Mouse (Mus musculus): ENCODE measurements around the gene Ttc30a1.

The Ttc30a1 gene

DNA sequence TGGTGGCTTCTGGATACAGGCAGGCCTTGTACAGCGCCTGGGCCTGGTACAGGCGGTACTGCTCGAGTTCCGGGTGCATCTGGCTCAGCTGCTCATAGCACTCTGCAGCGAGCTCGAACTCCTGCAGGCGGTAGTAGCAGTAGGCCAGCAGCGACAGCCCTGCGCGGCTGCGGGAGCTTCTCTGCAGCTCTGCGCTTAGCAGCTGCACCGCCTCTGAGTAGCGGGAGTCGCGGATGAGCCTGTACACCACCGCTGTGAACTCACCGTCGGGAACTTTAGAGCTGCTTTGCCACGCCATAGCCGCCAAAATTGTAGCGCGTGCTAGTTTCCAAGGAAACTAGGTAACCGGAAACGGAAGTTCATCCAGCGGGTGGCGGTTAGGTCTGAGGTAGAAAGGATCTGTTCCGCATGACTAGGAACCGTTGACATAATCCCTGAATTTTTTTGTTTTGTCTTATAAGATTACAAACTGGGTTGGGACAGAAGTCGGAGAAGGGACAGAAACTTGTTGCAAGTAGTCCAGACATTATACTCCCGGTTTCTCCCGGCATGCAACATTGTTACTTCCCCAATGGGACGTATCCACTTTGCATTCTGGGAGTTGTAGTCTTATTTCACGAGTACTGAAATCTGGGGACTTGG, at the start of gene Ttc30a1:
Gene Ttc30a1 (minus strand): TSS at position 528 of the 642 bp plus-strand sequence.
- DNase-seq (ENCODE audit: low spot score) = peak; percentile 81

DNA sequence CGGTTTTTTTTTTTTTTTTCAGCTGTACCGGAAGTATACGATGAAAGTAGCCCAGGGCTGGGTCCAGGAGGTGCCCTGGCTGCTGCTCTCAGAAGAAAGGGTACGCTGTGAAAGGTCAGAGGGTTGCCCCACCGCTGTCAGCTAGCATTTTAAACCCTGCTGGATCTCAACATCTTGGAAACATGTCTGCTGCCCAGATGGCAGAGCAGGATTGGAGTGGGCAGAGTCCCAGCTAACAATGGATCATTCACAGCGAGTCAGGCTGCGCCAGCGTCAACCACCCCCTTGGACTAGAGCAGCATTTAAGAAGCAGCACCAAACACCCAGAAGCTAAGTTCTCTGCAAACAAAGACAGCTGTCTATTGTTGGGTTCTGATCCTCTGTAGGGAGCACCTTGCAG, 48.3 kb upstream of the Ttc30a1 start:
- DNase-seq (ENCODE audit: low spot score) = peak; percentile 63

DNA sequence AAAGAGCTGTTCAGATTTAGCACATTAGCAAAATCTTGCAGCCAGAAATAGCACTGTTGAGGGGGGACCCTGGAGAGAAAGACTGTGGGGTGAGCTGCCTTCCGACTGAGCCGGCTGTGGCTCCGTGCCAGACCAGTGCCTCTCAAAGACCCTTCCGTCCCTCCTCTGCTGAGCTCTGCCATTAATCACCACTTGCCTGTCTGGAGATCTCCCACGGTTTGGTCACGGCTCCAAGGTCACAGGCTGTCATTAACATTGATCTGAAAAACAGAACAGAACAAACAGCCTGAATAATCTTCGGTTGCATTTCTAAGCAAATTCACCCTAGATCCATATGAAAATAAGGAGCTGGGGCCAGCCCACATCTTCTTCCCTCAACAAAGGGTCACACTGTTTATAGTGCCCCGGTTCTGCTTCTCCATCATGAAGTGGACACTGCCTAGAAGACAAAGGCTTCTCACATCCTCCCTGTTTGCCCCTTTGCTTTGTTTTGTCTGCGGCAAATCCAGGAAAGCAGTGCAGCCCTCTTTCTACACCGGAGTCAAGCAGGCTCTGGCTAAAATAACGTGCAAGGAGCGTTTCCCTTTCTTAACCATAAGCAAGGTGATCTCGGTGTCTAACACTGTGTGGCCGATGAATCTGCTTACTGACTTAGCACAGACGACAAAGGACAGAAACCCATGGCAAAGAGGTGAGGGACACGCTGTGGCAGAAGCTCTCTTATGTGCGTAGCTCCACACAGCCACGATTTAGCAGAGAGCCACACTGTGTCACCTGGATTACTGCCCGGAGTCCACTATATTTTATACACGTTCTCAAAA, 47.5 kb upstream of the Ttc30a1 start:
- no peak for DNase-seq (ENCODE audit: low spot score)

DNA sequence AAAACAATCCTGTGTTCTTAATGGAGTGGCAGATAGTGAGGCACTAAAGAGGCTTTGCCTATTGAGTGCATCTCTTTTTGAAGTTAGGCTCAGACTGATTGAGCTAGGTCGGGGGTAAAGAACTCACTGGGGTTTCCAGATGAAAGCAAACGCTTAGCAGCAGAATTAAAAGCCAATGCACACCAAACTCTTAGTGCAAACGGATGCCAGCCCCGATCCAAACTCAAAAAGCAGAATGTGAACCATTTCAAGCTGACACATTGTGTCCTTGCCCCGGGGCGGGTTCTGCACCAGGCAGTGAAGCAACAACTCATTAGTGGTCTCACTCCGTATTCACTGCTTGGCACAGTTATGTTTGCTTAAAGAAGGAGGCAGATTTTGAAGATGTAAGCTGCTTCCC, 35.1 kb upstream of the Ttc30a1 start:
- no peak for DNase-seq (ENCODE audit: low spot score)

DNA sequence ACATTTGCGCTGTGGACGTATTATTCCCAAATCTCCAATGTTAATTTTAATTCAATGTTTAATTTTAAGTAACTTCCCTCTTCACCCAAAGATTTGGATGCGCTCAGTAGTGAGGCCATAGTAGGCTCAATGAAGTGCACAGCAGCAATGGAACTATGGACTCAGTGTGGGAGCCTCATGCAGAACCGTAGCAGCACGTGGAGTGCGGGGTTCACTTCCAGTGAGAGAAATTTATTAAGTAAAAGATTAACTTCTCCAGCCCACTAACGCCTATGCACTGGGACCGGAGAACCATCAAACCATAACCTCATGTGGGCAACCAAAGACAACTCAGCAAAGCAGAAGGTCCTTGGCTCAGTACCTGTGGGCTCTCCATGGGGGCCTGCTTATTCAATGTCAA, 34.4 kb upstream of the Ttc30a1 start:
- DNase-seq (ENCODE audit: low spot score) = no peak

DNA sequence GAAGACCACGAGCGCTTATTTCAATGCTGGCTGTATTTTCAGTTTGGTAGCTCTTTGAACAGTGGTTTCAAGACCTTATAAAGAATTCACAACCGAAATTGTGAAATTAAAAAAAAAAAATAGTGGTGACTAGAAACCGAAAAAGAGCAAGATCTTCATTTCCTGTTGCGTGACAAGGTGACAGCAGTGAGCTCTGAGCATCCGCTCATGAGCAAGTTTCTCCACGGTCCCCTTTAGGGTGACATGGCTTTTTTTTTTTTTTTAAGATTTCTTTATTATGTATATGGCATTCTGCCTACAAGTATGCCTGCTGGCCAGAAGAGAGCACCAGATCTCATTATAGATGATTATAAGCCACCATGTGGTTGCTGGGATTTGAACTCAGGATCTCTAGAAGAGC, 33.7 kb upstream of the Ttc30a1 start:
- DNase-seq (ENCODE audit: low spot score) = no peak

DNA sequence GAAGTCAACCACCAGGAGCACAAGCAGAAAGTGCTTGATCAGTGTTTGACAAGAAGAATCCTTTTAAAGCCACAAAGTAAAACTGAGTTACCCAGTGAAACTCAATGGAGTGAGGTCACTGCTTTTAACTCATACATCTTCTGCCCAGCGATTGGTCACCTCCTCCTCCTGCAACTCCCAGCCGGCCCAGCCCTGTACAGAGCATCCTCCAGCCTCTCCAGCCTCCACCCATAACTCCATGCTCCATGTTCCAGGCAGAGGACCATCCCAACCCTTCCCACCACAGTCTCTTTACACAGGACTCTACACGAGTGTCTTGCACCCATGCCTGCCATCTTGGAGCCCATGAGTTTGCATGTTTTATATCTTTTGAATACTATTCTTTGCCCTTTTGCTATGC, 32.9 kb upstream of the Ttc30a1 start:
- DNase-seq (ENCODE audit: low spot score) = no peak

DNA sequence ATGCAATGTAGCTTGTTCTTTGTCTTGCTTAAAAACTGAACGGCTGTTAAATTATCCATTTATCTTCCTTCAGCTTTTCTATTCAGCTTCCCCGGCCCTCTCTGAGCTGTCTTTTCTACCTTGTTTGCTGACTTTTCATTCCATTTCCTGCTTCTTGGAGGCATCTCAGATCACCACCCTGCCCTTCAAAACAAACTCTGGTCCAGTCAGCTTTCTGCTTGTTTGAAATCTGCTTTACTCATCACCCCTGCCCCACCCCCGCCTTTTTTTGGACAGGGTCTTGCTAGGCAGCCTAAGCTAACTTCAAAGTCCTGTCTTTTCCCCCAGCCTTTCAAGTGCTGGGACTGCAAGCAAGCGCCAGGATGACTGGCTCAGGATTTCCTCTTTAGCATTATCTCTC, 24.4 kb upstream of the Ttc30a1 start:
- no peak for DNase-seq (ENCODE audit: low spot score)

DNA sequence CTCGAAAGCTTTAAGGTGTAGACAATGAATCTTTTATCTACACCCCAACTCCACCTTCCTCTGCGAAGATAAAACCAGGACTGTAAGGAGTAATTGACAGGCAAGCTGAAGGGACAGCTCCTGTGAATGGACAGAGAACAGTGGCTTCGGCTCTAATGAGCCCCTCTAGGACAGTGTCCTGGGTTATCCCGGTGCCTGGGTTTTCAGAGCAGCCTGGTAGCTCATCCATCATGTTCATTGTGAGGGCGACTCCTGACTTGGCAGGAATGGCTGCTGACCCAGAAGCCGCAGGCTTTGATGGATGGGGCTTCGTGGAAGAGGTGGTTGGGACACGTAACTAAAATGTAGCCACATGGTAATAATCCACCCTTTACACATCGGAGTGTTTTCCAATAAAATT, 21.1 kb upstream of the Ttc30a1 start:
- DNase-seq (ENCODE audit: low spot score) = no peak

DNA sequence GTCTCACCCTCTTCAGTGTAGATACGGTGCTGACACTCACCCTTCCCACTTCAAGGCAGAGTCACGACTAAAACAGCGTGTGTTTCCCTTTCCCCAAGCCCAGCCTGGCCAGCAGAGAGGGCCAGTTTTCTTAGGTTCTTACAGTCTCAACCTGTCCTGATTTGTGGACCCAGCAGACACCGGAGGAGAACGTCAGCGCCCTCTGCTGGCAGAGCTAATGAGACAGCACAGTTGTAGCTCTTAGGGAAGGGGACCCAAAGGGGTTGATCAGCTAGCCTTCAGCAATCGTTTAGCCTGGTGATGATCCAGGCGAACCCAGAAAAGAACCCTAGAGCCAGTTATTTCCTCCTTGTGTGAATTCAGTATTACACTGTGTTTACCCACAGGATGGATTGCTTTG, 19.6 kb upstream of the Ttc30a1 start:
- DNase-seq (ENCODE audit: low spot score) = no peak

DNA sequence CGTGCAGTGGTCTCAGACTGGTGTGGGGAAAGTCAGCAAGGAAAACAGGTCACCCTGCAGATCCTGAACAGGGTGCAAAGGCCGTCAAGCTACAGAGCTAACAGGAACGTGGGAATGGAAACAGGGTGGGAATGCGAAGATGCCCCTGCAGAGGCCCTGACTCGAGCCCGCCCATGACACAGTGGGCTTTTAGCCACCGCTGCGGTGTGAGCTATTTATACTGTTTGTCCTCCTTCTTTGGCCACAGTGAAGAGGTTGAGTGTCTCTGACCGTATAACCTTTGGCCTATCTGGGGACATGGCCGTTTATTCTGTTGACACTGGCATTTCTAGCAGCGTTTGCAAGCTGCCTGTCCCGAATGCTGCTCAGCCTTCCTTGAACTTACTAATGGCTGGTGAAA, 17.9 kb upstream of the Ttc30a1 start:
- DNase-seq (ENCODE audit: low spot score) = no peak

DNA sequence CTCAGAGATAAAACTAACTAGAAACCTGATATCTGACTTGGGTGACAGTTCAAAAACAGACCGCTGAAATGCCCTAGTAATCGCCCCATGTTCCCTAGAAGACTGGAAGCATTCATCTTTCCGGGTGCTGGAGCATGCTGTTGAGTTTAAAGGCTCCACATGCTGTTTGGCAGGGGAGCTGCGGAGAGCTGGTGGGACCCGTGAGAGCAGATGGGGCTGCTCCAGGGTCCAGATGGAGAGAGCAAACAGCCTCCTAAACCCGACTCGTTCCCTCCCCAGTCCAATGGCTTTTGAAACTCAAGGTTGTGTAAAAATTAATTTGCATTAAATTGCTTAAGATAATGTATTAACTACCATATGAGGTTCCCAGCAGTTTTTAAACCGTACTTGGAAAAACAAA, 16.9 kb upstream of the Ttc30a1 start:
- DNase-seq (ENCODE audit: low spot score) = no peak

DNA sequence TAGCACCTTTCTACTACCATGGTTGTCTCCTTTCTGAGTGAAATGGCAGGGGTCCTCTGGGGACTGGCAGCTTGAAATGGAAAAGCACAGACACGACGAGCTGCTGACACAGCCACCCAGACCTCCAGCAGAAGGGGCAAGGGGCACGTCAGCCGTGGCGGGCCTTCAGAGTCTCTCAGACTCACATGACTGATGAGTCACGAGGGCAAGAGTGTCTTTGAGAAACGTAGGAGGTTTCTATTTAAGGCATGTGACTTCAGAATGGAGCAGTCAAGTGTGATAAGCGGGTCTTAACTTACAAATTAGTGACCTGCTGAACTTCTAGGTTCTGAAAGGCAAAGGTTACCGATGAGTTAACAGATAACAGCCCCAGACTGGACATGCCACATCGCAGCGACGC, 16.0 kb upstream of the Ttc30a1 start:
- DNase-seq (ENCODE audit: low spot score) = no peak

DNA sequence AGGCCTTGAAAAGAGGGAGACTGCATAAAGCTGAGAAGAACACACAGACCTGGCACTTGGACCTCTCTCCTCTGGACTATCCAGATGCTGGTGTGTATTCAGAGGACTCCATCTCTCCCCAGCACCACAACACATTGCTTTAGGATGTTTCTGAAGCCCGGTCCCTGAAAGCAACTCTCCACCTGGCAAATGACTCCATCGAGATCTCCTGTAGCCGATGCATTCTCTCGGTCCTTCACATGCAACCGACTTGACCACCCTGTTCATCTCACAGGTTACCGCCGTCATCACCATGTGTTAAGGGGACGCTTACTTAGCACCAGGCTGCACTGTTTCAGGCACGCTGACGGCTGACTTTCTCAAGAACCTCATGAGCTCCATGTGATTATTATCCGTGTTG, 13.1 kb upstream of the Ttc30a1 start:
- DNase-seq (ENCODE audit: low spot score) = no peak

DNA sequence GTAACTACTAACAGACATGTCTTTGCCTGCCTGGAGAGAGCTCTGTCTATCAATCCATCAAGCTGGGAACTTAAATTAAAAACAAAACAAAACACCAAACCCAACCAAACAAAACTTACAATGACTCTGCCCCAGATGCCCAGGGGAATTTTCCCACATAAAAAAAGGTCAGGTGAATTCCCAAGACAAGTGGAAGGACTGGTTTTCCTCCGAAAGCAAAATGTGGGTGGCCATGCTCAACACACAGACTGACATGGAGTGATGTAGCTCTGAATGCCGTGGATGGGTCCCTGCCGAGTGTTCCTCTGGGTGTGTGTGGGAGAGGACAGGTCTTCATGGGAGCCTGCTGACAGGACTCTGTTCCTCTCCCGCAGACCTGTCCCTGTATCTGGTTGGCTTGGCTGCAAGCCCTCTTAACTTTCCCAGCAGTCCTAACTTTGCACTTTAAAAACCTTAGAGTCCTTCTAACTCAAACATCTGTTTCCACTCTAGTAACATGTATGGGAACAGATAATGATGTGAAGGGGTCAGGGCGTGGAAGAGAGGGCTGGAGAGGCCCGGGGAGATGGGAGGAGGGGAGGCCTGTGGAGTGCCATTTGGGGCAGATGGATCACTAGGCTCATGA, 9.9 kb upstream of the Ttc30a1 start:
- DNase-seq (ENCODE audit: low spot score) = no peak

DNA sequence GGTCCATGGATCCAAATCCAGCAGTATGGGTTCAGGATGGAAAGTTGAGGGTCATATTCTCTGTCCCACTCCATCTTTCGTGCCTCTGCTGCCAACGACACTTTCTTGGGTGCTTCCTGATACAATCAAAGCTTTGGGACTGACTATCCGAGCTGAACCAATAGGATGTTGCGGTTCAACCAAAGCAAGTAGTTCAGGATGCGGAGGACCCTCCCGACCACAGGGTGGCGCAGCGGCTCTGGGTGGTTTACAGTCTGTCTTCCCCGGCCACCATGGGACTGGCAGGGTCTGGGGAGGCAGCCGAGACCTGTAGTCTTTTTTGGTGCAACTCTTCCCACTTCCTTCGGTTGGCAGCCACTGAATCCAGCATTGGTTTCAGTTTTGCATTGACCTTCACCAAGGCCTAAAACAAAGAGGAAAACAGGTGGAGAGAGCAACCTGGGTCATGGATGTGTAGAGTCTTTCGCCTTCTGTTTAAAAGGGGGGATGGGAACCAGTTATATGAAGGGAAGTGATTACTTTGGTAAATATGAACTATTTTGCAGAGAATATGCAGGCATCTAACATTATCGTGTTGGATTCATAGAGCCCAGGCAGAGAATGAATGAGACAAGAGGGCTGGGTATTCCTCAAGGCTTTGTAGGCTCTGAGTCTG, 9.2 kb upstream of the Ttc30a1 start:
- peak; percentile 35 for DNase-seq (ENCODE audit: low spot score)

DNA sequence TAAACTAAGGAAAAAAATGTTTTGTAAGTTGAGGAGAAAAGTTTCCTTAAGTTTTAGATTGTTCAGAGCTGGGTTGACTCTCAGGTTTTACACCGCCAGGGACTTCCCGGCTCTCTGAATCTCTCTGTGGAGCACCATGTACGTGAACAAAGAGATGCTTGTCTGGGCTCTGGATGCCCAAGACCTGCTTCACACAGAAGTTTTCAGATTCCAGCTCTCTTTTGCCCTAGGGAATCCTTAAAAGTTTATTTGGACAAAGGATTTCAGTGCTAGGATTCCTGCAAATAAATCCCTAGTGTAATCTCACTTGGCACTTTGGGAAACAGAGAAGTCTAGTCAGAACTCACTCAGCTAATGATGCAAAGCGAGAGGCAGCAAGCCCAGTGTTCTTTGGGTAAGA, 7.9 kb upstream of the Ttc30a1 start:
- DNase-seq (ENCODE audit: low spot score) = no peak

DNA sequence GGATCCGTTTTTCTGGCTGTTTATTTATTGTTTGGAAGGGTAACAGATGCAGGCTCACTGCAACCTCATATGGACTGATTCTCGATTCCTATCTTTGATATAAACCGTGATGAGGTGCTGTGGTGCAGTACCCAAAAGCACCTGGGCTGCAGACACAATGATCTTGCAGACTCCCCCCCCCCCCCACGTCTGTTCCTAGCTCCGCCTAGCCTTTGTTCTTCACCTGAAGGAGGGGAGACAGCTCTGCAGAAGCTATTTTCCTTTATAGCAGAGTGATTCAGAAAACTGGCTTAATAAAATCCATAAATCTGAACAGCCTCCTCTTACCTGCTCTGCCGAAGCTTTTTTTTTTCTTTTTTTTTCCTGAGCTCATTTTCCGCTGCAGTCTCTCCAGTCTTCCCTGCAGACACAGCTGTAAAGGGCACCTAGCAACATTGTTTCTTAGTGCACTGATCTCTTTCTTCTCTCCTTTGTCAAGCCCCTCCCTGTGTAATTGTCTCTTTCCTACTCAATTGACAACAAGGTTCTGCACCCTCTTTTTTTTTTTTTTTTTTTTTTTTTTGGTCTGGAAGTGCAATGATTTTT, 7.1 kb upstream of the Ttc30a1 start:
- no peak for DNase-seq (ENCODE audit: low spot score)

DNA sequence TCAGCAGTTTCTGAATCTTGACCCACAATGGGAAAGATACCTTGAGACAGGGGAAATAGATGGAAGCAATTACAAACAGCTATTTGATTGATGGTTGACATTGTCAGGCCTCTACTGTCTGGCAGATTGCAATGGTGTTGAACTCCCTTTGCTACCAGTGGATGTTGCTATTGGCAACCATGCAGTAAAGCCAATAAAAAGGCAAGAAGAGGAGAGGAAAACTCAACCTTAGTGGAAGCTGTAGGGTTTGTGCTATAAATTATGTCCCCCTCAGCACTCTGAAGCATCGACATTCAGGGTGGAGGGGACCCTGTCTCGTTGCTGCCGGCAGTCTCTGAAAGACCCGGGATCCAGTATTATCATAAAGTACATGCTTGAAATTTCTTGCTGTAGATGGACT, 6.6 kb upstream of the Ttc30a1 start:
- DNase-seq (ENCODE audit: low spot score) = no peak

DNA sequence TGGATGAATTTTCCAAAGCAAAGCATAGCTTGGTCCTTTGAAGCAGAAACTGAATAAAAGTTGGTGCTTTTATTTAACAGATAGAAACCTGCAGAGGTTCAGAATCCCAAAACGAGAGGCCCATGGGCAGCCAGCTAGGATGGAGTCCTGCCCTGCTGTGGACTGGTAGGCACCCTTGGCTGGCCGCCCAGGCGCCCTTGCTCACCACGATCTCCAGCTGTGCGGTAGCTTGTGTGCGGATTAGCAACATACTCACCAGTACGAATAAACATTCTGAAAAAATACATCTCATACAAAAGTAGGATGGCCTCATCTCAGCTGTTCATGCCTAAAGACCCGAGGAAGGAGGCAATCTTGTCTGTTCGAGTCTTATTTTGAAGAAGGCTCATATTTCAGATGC, 6.0 kb upstream of the Ttc30a1 start:
- no peak for DNase-seq (ENCODE audit: low spot score)

DNA sequence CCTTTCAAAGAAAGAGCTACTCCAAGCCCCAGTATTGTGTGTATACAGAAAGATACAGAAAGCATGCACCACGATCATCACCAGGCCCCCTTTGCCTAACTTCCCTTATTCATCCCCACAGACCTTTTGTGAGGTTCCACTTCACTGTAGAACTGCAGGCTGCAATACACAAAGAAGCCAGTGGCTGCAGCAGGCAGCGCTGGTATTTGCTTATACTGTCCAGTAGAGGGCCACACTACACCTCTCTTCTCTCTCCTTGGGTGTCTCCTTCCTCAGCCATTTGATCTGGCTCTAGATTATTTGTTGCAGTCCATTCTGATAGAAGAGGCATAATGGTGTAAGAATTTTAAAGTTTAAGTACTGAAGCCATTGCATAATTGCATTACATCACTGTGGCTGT, 3.4 kb upstream of the Ttc30a1 start:
- DNase-seq (ENCODE audit: low spot score) = peak; percentile 78

DNA sequence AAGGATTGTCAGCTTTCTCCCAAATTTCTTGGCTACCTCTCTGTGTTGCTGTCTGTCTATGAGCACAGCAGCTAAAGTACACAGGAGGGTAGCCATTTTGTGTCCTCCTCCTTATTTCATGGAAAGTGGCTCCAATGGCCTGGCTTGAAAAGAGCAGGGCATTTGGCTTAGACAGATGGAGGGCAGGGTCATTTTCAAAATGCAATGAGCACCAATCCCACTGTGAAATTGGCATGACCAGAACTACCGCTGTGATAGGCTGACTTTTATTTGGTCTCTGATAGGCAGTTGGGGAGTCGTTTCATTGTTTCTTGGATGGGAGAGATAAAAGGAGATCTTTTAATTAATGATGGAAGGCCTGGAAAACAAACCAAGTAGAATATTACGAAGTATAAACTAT, 2.1 kb upstream of the Ttc30a1 start:
- no peak for DNase-seq (ENCODE audit: low spot score)

DNA sequence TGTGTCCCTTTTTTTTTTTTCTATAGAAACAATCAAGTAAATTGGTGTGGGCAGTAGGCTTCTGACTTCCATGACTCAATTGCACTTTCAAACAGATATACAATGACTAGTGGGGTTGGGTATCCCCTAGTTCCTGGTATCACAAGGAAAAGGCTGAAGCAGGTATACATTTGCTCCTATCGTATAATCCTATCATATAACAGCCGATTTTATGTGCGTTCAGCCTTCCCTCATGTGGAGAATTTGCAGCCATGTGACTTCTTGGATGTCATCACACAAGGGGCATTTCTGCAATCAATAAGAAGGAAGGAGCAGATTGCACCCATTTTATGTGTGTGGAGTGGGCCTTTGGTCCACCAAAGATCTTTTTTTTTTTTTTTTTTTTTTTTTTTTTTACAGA, 1.3 kb upstream of the Ttc30a1 start:
- no peak for DNase-seq (ENCODE audit: low spot score)
